Mouse (Mus musculus): Measurements from ENCODE around the gene Gm20388.

Gene Gm20388

GRCm38 (mm10) chr8:122554786-122555185, 2644.1 kb downstream of the Gm20388 start:
- peak; percentile 38 for DNase-seq (ENCODE audit: low spot score)

GRCm38 (mm10) chr8:122556030-122557009, 2645.7 kb downstream of the Gm20388 start:
- peak; percentile 44 for DNase-seq (ENCODE audit: low spot score)

GRCm38 (mm10) chr8:122557248-122558038, 2646.8 kb downstream of the Gm20388 start:
- DNase-seq (ENCODE audit: low spot score) = no peak

GRCm38 (mm10) chr8:122558671-122559349, 2648.2 kb downstream of the Gm20388 start:
- no peak for DNase-seq (ENCODE audit: low spot score)

- DNase-seq (ENCODE audit: low spot score) = no peak
These were observed 2650.6 kb downstream of the Gm20388 start for GRCm38 (mm10) chr8:122561199-122561598.

GRCm38 (mm10) chr8:122564363-122565352, 2654.0 kb downstream of the Gm20388 start:
- no peak for DNase-seq (ENCODE audit: low spot score)

- peak; percentile 92 for DNase-seq (ENCODE audit: low spot score)
These were observed 2656.1 kb downstream of the Gm20388 start for GRCm38 (mm10) chr8:122566766-122567165.

- peak; percentile 99 for DNase-seq (ENCODE audit: low spot score)
These were observed 2656.9 kb downstream of the Gm20388 start, which contains the start of gene Cdt1 for GRCm38 (mm10) chr8:122567361-122568108. Cdt1 (plus strand) TSS chr8:122568015.

- DNase-seq (ENCODE audit: low spot score) = no peak
These were observed 2657.5 kb downstream of the Gm20388 start for GRCm38 (mm10) chr8:122568109-122568504.

GRCm38 (mm10) chr8:122568881-122569309, 2658.3 kb downstream of the Gm20388 start:
- DNase-seq (ENCODE audit: low spot score) = peak; percentile 72

GRCm38 (mm10) chr8:122569329-122569728, 2658.7 kb downstream of the Gm20388 start:
- no peak for DNase-seq (ENCODE audit: low spot score)

GRCm38 (mm10) chr8:122569996-122570395, 2659.4 kb downstream of the Gm20388 start:
- DNase-seq (ENCODE audit: low spot score) = no peak

- DNase-seq (ENCODE audit: low spot score) = no peak
These were observed 2660.5 kb downstream of the Gm20388 start for GRCm38 (mm10) chr8:122571153-122571552.

- DNase-seq (ENCODE audit: low spot score) = peak; percentile 22
These were observed 2661.2 kb downstream of the Gm20388 start for GRCm38 (mm10) chr8:122571750-122572267.

- DNase-seq (ENCODE audit: low spot score) = no peak
These were observed 2662.1 kb downstream of the Gm20388 start for GRCm38 (mm10) chr8:122572751-122573150.

GRCm38 (mm10) chr8:122573176-122573575, 2662.5 kb downstream of the Gm20388 start:
- DNase-seq (ENCODE audit: low spot score) = peak; percentile 40

- no peak for DNase-seq (ENCODE audit: low spot score)
These were observed 2662.9 kb downstream of the Gm20388 start for GRCm38 (mm10) chr8:122573577-122573976.

GRCm38 (mm10) chr8:122574264-122574663, 2663.6 kb downstream of the Gm20388 start:
- peak; percentile 53 for DNase-seq (ENCODE audit: low spot score)

GRCm38 (mm10) chr8:122574667-122575251, 2664.1 kb downstream of the Gm20388 start:
- DNase-seq (ENCODE audit: low spot score) = peak; percentile 45

Data from MN1 (cell line).